Mouse (Mus musculus) midbrain, embryonic 11.5 days (tissue): ENCODE data around the gene Shisa9. TPM values are rescaled to one million over a fixed set of nuclear protein-coding genes. Genes with fewer than 3 reads are reported as not detected.

Experiments used
- ATAC-seq: fragments of 200-750 bp; cut with Nextera tagmentation; 2 replicates; pipeline ENCODE4 v1.8.0; 2017; ENCODE audit warnings: moderate TSS enrichment, moderate library complexity; ENCODE audit not compliant: low FRiP score
- DNase-seq: peaks from one replicate; pipeline ENCODE4 v3.0.0; 2015; ENCODE audit warnings: low spot score; ENCODE audit errors: missing footprints
- H3K27ac ChIP-seq: fragments of 300-500 bp; sonication (generic); 2 replicates; pipeline ENCODE4 v1.5.1; 2014; ENCODE audit warnings: low read depth, low read length
- H3K27me3 ChIP-seq: fragments of 300-500 bp; sonication (generic); 2 replicates; pipeline ENCODE4 v1.6.1; 2014; ENCODE audit warnings: mild to moderate bottlenecking, low read length, moderate library complexity, mixed read lengths; ENCODE audit not compliant: control insufficient read depth, insufficient read depth
- H3K36me3 ChIP-seq: fragments of 300-500 bp; sonication (generic); 2 replicates; pipeline ENCODE4 v1.6.1; 2014; ENCODE audit warnings: mild to moderate bottlenecking, low read length, moderate library complexity, mixed read lengths; ENCODE audit not compliant: control insufficient read depth, insufficient read depth
- H3K4me1 ChIP-seq: fragments of 300-500 bp; sonication (generic); 2 replicates; pipeline ENCODE4 v1.6.1; 2014; ENCODE audit warnings: low read length; ENCODE audit not compliant: control insufficient read depth, insufficient read depth
- H3K4me2 ChIP-seq: fragments of 300-500 bp; sonication (generic); 2 replicates; pipeline ENCODE4 v1.6.1; 2014; ENCODE audit warnings: mild to moderate bottlenecking, moderate library complexity
- H3K4me3 ChIP-seq: fragments of 300-500 bp; sonication (generic); 2 replicates; pipeline ENCODE4 v1.5.1; 2014; ENCODE audit warnings: low read depth, low read length
- H3K9ac ChIP-seq: fragments of 300-500 bp; sonication (generic); 2 replicates; pipeline ENCODE4 v1.6.1; 2014; ENCODE audit warnings: low read length
- H3K9me3 ChIP-seq: fragments of 300-500 bp; sonication (generic); 2 replicates; pipeline ENCODE4 v1.6.1; 2016; ENCODE audit warnings: low read length; ENCODE audit not compliant: control insufficient read depth
- WGBS: fragments of 180-500 bp; shearing (Covaris S2); extraction: QIAGEN DNeasy Blood & Tissue Kit; methylation state at CpG from one replicate; pipeline ENCODE4 v1.1.7; 2014; 5-methylcytosine and 5-hydroxymethylcytosine counted together
- polyA plus RNA-seq: library from polyadenylated mRNA; unstranded; fragments of >200 nt; fragmentation: Nextera tagmentation; extraction: Ambion mirVana; gene quantifications from 2 replicates; pipeline ENCODE4 v1.2.1, GENCODE M21; 2014

Shisa9 gene
- polyA plus RNA-seq, 1 experiment from 2014 or later, result 0.49 TPM

- no peak overlapping the region for H3K27ac ChIP-seq
- no peak overlapping the region for H3K9ac ChIP-seq
- no peaks in the 10 kb centered on the region for H3K9me3 ChIP-seq
- no peak overlapping the region for H3K4me2 ChIP-seq
- H3K27me3 ChIP-seq, result no peaks in the 10 kb centered on the region
- ATAC-seq (no peak), DNase-seq (no peak)
- H3K4me3 ChIP-seq, result no peak overlapping the region
- 84% methylated on average over 3 of the region's 3 CpGs for WGBS
- no peaks in the 10 kb centered on the region for H3K4me1 ChIP-seq
- H3K36me3 ChIP-seq, result no peaks in the 10 kb centered on the region
Observed at GRCm38 (mm10) chr16:12119463-12119862, 135.6 kb downstream of the Shisa9 start.

DNA sequence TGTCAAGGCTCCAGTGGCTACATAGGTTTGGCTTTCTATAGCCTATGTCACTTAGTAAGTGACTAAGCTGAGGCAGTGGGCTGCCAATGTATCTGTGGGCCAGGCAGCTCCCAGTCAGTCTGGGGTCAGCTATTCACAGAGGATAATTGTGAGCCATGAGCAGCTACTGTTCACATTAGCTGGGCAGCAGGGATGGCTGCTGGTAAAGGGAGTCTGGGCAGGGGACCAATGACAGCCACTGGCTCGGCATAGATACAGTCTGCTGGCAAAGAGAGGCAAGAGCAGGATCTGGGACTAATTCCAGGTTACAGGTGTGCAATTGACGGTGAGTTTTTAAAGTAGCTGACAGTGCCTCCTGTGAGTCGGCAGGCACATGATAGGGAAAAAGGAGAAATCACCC is 145.9 kb downstream of the Shisa9 start:
- 90% methylated on average over 3 of the region's 3 CpGs for WGBS
- Histone ChIP-seq H3K27me3 (no peaks in the 10 kb centered on the region), H3K9ac (no peak overlapping the region), H3K27ac (no peak overlapping the region), H3K4me1 (no peaks in the 10 kb centered on the region), H3K4me2 (no peak overlapping the region), H3K9me3 (no peaks in the 10 kb centered on the region), H3K36me3 (no peaks in the 10 kb centered on the region), H3K4me3 (no peak overlapping the region)
- ATAC-seq (no peak), DNase-seq (no peak)

DNA sequence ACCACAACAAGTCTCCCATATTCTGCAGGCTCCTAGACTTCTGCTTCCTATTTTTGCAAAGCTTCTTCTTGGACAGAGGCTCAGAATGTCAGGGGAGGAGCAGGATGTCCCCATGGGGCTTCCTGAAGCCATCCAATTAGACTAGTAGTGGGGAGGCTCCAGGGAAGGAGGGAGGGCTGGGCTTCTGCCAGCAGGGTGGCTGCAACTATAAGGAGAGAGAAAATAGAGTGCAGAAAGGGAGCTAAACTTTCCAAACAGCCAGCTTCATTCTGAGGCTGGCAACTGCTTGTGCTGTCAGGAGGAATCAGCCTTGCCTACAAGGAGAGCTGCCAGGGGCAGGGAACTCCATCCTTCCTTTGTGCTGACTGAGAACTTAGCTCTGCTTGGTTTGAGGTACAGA is 162.8 kb downstream of the Shisa9 start:
- DNase-seq, result no peak
- ATAC-seq, result no peak
- Histone ChIP-seq H3K4me1 (no peaks in the 10 kb centered on the region), H3K27me3 (no peaks in the 10 kb centered on the region), H3K9me3 (no peaks in the 10 kb centered on the region), H3K27ac (no peak overlapping the region), H3K4me3 (no peak overlapping the region), H3K4me2 (no peak overlapping the region), H3K36me3 (no peaks in the 10 kb centered on the region), H3K9ac (no peak overlapping the region)

DNA sequence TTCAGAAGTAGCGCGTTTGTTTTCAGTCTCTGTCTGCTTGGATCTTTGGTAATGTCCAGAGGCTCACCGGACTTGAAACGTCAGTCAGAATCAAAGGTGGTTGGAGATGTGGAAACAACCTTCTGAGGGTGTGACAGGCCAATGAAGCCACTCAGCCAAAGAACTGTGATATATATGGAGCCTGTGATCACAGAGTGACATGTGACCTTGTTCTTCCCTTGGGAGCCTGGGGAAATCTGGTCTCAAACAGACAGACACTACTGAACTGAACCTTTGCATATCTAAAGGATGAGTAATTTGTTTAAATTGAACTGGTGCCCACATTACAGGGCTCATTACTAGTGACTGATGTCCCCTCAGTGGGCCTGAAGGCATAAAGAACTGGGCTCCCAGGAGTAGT is 168.1 kb downstream of the Shisa9 start:
- 72% methylated on average over 4 of the region's 4 CpGs for WGBS
- H3K4me1 ChIP-seq, result no peaks in the 10 kb centered on the region
- no peak for ATAC-seq

DNA sequence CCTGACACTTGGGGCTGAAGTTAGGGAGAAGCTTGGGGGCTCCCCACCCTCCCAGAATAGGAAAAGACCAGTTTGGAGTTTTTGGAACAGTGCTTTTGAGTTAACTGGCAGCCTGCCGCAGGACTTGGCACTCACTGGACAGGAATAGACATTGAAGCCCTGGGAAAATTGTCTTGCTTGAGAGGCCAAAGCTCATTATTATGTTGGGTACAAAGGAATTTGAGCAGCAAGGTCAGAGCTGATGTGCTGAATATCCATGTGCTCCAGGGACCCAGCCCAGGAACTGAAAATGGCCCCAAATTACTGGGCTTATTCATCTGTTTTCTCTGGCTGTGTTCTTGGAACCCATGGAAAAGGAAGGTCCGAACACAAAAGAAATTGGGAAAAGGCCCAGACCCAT is 170.6 kb downstream of the Shisa9 start:
- Histone ChIP-seq H3K4me3 (no peak overlapping the region), H3K4me1 (no peaks in the 10 kb centered on the region), H3K4me2 (no peak overlapping the region), H3K9ac (no peak overlapping the region), H3K36me3 (no peaks in the 10 kb centered on the region), H3K27me3 (no peaks in the 10 kb centered on the region), H3K9me3 (no peaks in the 10 kb centered on the region), H3K27ac (no peak overlapping the region)
- no peak for ATAC-seq
- WGBS, result 90% methylated on average over 2 of the region's 2 CpGs
- no peak for DNase-seq

More for the DNA sequence above, 168.1 kb downstream of the Shisa9 start:
- H3K4me2 ChIP-seq, result no peak overlapping the region
- H3K27ac ChIP-seq, result no peak overlapping the region
- no peaks in the 10 kb centered on the region for H3K9me3 ChIP-seq
- no peak overlapping the region for H3K9ac ChIP-seq
- H3K36me3 ChIP-seq, result no peaks in the 10 kb centered on the region
- no peak overlapping the region for H3K4me3 ChIP-seq
- no peak for DNase-seq
- H3K27me3 ChIP-seq, result no peaks in the 10 kb centered on the region

- Histone ChIP-seq H3K27me3 (no peaks in the 10 kb centered on the region), H3K9ac (no peak overlapping the region), H3K4me2 (no peak overlapping the region), H3K4me3 (no peak overlapping the region), H3K27ac (no peak overlapping the region), H3K9me3 (no peaks in the 10 kb centered on the region), H3K4me1 (no peaks in the 10 kb centered on the region), H3K36me3 (no peaks in the 10 kb centered on the region)
- DNase-seq (no peak), ATAC-seq (no peak)
- WGBS, result 95% methylated on average over 1 of the region's 1 CpGs
Observed at GRCm38 (mm10) chr16:12173482-12174041, 189.6 kb downstream of the Shisa9 start.

DNA sequence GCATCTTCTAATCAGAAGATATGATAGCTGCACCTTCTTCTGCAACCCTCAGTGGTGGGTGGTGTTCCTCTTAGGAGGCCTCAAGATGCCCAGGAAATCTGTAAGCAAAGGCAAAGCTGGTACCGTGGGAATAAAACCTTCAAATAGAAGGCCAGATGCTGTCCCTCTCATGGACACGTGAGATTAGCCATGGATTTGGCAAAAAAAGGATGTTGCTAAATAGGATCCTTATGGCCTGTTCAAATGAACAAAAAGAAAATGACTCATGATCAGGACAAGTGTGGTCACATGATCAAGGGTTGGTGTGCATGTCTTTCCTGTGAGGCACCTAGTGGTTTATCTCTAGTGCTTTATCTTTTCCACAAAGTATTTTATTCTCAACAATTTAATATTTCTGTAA is 194.1 kb downstream of the Shisa9 start:
- ATAC-seq, result no peak
- Histone ChIP-seq H3K9me3 (no peaks in the 10 kb centered on the region), H3K4me1 (no peaks in the 10 kb centered on the region), H3K27ac (no peak overlapping the region), H3K4me2 (no peak overlapping the region), H3K9ac (no peak overlapping the region), H3K27me3 (no peaks in the 10 kb centered on the region), H3K4me3 (no peak overlapping the region), H3K36me3 (no peaks in the 10 kb centered on the region)
- DNase-seq, result no peak
- 80% methylated on average over 2 of the region's 2 CpGs for WGBS

DNA sequence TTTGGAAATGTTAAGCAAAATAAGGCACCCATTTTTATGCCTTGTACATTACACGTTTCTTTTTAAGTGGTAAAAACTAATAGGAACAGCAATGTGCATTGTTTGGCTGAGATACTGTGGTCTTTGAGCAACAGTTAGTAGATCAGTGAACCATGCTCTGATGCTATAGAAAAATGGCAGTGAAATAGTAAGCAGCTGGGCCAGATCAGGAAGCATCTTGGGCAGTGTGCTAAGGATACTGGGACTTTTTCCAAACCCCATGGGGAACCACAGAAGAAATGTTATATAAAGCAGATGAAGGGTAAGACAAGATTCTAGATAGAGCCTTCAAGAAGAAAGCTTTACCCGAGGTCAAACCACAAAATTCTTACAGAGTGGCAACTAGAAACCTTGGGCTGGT is 205.8 kb downstream of the Shisa9 start:
- no peaks in the 10 kb centered on the region for H3K9me3 ChIP-seq
- H3K4me2 ChIP-seq, result no peak overlapping the region
- no peaks in the 10 kb centered on the region for H3K36me3 ChIP-seq
- 83% methylated on average over 2 of the region's 2 CpGs for WGBS
- no peak overlapping the region for H3K9ac ChIP-seq
- no peaks in the 10 kb centered on the region for H3K27me3 ChIP-seq
- DNase-seq, result no peak
- no peak overlapping the region for H3K27ac ChIP-seq
- H3K4me1 ChIP-seq, result no peaks in the 10 kb centered on the region
- ATAC-seq, result no peak
- H3K4me3 ChIP-seq, result no peak overlapping the region

DNA sequence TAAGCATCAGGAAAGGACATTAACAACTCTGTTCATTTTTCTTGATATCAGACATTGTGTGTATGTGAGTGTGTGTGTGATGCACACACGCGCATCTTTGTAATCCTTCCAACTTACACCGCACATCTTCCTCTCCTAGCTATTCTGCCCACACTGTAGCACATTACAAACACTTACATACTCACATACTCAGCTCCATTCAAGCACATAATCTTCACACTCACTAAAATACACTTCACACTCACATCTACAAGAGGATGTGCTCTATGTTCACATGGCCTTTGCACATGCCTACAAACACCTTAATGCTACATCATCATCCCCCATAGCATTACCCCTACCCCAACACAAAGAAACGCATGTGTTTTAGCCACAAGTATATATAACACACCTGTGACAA is 212.9 kb downstream of the Shisa9 start:
- WGBS, result 98% methylated on average over 4 of the region's 4 CpGs
- H3K36me3 ChIP-seq, result no peaks in the 10 kb centered on the region
- no peak overlapping the region for H3K4me2 ChIP-seq
- ATAC-seq (no peak), DNase-seq (no peak)
- no peaks in the 10 kb centered on the region for H3K27me3 ChIP-seq
- no peak overlapping the region for H3K9ac ChIP-seq
- H3K4me3 ChIP-seq, result no peak overlapping the region
- H3K27ac ChIP-seq, result no peak overlapping the region
- H3K9me3 ChIP-seq, result no peaks in the 10 kb centered on the region
- H3K4me1 ChIP-seq, result no peaks in the 10 kb centered on the region

DNA sequence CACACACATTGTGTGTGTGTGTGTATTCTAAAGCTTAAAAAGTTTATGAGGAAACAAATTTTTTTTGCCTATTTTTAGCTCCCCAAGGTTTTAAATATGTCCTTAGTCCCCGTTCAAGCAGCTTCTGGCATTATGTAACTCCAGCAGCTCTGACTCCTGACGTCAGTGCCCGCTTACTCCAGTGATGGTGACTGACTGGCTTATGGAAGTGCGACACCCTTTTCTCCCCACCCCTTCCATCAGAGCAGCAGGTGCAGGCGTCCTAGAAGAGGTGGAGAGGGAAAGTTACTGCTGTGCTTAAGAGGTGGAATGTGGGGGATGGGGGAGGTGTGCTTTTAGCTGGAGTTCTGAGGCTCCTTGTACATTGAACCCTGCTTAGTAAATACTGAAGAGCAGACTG is 213.7 kb downstream of the Shisa9 start:
- DNase-seq (no peak), ATAC-seq (no peak)
- Histone ChIP-seq H3K4me3 (no peak overlapping the region), H3K4me1 (no peaks in the 10 kb centered on the region), H3K27ac (no peak overlapping the region), H3K9me3 (no peaks in the 10 kb centered on the region), H3K27me3 (no peaks in the 10 kb centered on the region), H3K4me2 (no peak overlapping the region), H3K9ac (no peak overlapping the region), H3K36me3 (no peaks in the 10 kb centered on the region)
- WGBS, result 58% methylated on average over 5 of the region's 5 CpGs
